28 mouse cellular contexts compared by ENCODE assay signal in genomic region chr10:119405612-119406011, GRCm38 (mm10). TPM values are rescaled to one million over a fixed set of nuclear protein-coding genes. Genes with fewer than 3 reads are reported as not detected.
"Had no signal": no experiment of that assay in that cellular context is flagged by ENCODE, and none has a peak within 500 bp of the region (broad histone marks: within the 10 kb centered on the region; RNA-seq: fewer than 3 reads in every experiment).

No protein-coding gene starts in this region.

- ATAC-seq: hindbrain, postnatal 0 days; intestine, embryonic 16.5 days had no signal

- H3K4me2 ChIP-seq: heart, embryonic 11.5 days; heart, embryonic 13.5 days; heart, embryonic 15.5 days; hindbrain, embryonic 13.5 days; hindbrain, embryonic 15.5 days; kidney, embryonic 15.5 days; limb, embryonic 12.5 days; liver, embryonic 11.5 days; liver, embryonic 13.5 days had no signal

- H3K36me3 ChIP-seq: heart, embryonic 13.5 days; heart, embryonic 15.5 days; hindbrain, embryonic 13.5 days; hindbrain, embryonic 15.5 days; kidney, embryonic 15.5 days; limb, embryonic 10.5 days; limb, embryonic 12.5 days; liver, embryonic 13.5 days had no signal

- DNase-seq: gastrocnemius, postnatal 14 days; gastrocnemius, postnatal 36 days; heart, adult 2 months; heart, postnatal 14 days; heart, postnatal 36 days; kidney, adult 11 months; kidney, adult 2 months; kidney, adult 9 months; kidney, postnatal 14 days; kidney, postnatal 36 days; liver; liver, embryonic 13.5 days had no signal

- H3K9me3 ChIP-seq: heart, embryonic 13.5 days; heart, embryonic 15.5 days; hindbrain, embryonic 13.5 days; hindbrain, embryonic 15.5 days; kidney, embryonic 15.5 days; limb, embryonic 10.5 days; limb, embryonic 12.5 days had no signal

- H3K27ac ChIP-seq: heart, adult 2 months; heart, embryonic 13.5 days; heart, embryonic 15.5 days; hindbrain, embryonic 13.5 days; hindbrain, embryonic 15.5 days; hindbrain, postnatal 0 days; kidney, embryonic 15.5 days; kidney, postnatal 0 days; left cerebral cortex, adult 2 months; limb, embryonic 10.5 days; limb, embryonic 12.5 days; liver, embryonic 13.5 days had no signal

- H3K4me3 ChIP-seq: heart, adult 2 months; heart, embryonic 13.5 days; heart, embryonic 15.5 days; hindbrain, embryonic 13.5 days; hindbrain, embryonic 15.5 days; kidney, embryonic 15.5 days; left cerebral cortex, adult 2 months; limb, embryonic 10.5 days; limb, embryonic 12.5 days; liver, embryonic 13.5 days had no signal

- H3K9ac ChIP-seq: heart, embryonic 13.5 days; heart, embryonic 15.5 days; hindbrain, embryonic 13.5 days; hindbrain, embryonic 15.5 days; kidney, embryonic 15.5 days; limb, embryonic 12.5 days; liver, embryonic 13.5 days had no signal

- H3K27me3 ChIP-seq: heart, embryonic 13.5 days; heart, embryonic 15.5 days; hindbrain, embryonic 13.5 days; hindbrain, embryonic 15.5 days; kidney, embryonic 15.5 days; limb, embryonic 12.5 days; liver, embryonic 13.5 days had no signal

- H3K4me1 ChIP-seq: heart, embryonic 15.5 days; hindbrain, embryonic 15.5 days; limb, embryonic 10.5 days; limb, embryonic 12.5 days; liver, embryonic 13.5 days had no signal

RNA-seq across cellular contexts. Expression of gene Grip1, which starts 48.0 kb away (rescaled TPM):
- total RNA-seq: gastrocnemius, adult 18-20 months; gastrocnemius, adult 8-10 months; gastrocnemius, postnatal 36 days; hematopoietic stem cell, adult 5-6 weeks had no signal
